Mouse (Mus musculus) heart, embryonic 12.5 days (tissue): ENCODE measurements around the gene Hnrnpc. TPM values are rescaled to one million over a fixed set of nuclear protein-coding genes. Genes with fewer than 3 reads are reported as not detected.

Experiments used
- polyA plus RNA-seq: library from polyadenylated mRNA; unstranded; fragments of >200 nt; fragmentation: Nextera tagmentation; extraction: Ambion mirVana; gene quantifications from 2 replicates; pipeline ENCODE4 v1.2.1, GENCODE M21; 2016

Hnrnpc gene
- polyA plus RNA-seq, 1 experiment from 2014 or later = 425 TPM

Other genes starting within 250 kb of the Hnrnpc start
- 39.7 and 40.4 TPM in 2 replicates for gene Mettl17, start 219.2 kb downstream of the Hnrnpc start, polyA plus RNA-seq
- gene Slc39a2, start 211.1 kb downstream of the Hnrnpc start, polyA plus RNA-seq = 0.20 and 0.44 TPM in 2 replicates
- 224 and 228 TPM in 2 replicates for gene Ndrg2, start 189.9 kb downstream of the Hnrnpc start, polyA plus RNA-seq
- gene Tppp2, start 185.6 kb downstream of the Hnrnpc start, polyA plus RNA-seq = not detected in 2 replicates
- gene Rnase13, start 181.3 kb downstream of the Hnrnpc start, polyA plus RNA-seq = not detected in 2 replicates
- 104 and 111 TPM in 2 replicates for gene Arhgef40, start 119.3 kb downstream of the Hnrnpc start, polyA plus RNA-seq
- 0.50 and 0.80 TPM in 2 replicates for gene Tmem253, start 88.4 kb downstream of the Hnrnpc start, polyA plus RNA-seq
- gene Zfp219, start 83.3 kb downstream of the Hnrnpc start, polyA plus RNA-seq = 21.5 and 23.6 TPM in 2 replicates
- gene Olfr221, start 61.6 kb downstream of the Hnrnpc start, polyA plus RNA-seq = not detected in 2 replicates
- gene Rpgrip1, start 6.7 kb upstream of the Hnrnpc start, polyA plus RNA-seq = 31.9 and 32.1 TPM in 2 replicates
- gene Supt16, start 93.4 kb upstream of the Hnrnpc start, polyA plus RNA-seq = 35.8 and 36.5 TPM in 2 replicates
- gene Chd8, start 153.8 kb upstream of the Hnrnpc start, polyA plus RNA-seq = 35.0 and 36.0 TPM in 2 replicates
- gene Tox4, start 175.1 kb upstream of the Hnrnpc start, polyA plus RNA-seq = 35.8 and 41.5 TPM in 2 replicates
- 15.1 and 16.7 TPM in 2 replicates for gene Rab2b, start 175.5 kb upstream of the Hnrnpc start, polyA plus RNA-seq
- gene Mettl3, start 201.1 kb upstream of the Hnrnpc start, polyA plus RNA-seq = 29.3 and 30.7 TPM in 2 replicates
- gene Sall2, start 224.7 kb upstream of the Hnrnpc start, polyA plus RNA-seq = 11.9 and 12.5 TPM in 2 replicates